Mouse (Mus musculus) MEL (cell line): Measurements from ENCODE around the gene Flt3l.

ENCODE experiments used
- CTCF ChIP-seq, 3 experiments: IDR thresholded peaks in 2 of 3; conservative IDR thresholded peaks in 1 of 3; 2 replicates each; pipeline ENCODE4 v1.5.1; 2011 to 2012; ENCODE audit warnings: low read length in 3 of 3, low read depth in 2 of 3, mild to moderate bottlenecking in 2 of 3, improper control_type of control experiment in 1 of 3, inconsistent platforms in 1 of 3, mixed read lengths in 1 of 3, moderate library complexity in 1 of 3; ENCODE audit not compliant: control insufficient read depth in 1 of 3, insufficient read depth in 1 of 3, poor library complexity in 1 of 3, severe bottlenecking in 1 of 3
- GATA1 ChIP-seq: IDR thresholded peaks from 2 replicates; pipeline ENCODE4 v1.6.1; 2011; ENCODE audit warnings: low read depth, low read length, improper control_type of control experiment
- HCFC1 ChIP-seq: IDR thresholded peaks from 2 replicates; pipeline ENCODE4 v1.6.1; 2012; ENCODE audit warnings: low read depth, mild to moderate bottlenecking, inconsistent platforms, low read length, improper control_type of control experiment, moderate library complexity
- MAX ChIP-seq: IDR thresholded peaks from 2 replicates; pipeline ENCODE4 v1.6.1; 2011; ENCODE audit warnings: low read length, improper control_type of control experiment
- MYC ChIP-seq: IDR thresholded peaks from 2 replicates; pipeline ENCODE4 v1.6.1; 2011; ENCODE audit warnings: low read depth, mild to moderate bottlenecking, low read length, improper control_type of control experiment, moderate library complexity
- NRF1 ChIP-seq: IDR thresholded peaks from 2 replicates; pipeline ENCODE4 v1.6.1; 2014; ENCODE audit warnings: low read depth, mild to moderate bottlenecking, inconsistent platforms, low read length, improper control_type of control experiment, moderate library complexity; ENCODE audit not compliant: poor library complexity, insufficient read depth, severe bottlenecking
- POLR2A ChIP-seq, 2 experiments: IDR thresholded peaks; 2 replicates each; pipeline ENCODE4 v1.6.1; 2011 to 2012; ENCODE audit warnings: low read length in 2 of 2, mild to moderate bottlenecking in 2 of 2, control low read depth in 1 of 2, improper control_type of control experiment in 1 of 2, low read depth in 1 of 2, moderate library complexity in 1 of 2; ENCODE audit not compliant: control insufficient read depth in 1 of 2, insufficient read depth in 1 of 2, poor library complexity in 1 of 2
- POLR2AphosphoS2 ChIP-seq: IDR thresholded peaks from 2 replicates; pipeline ENCODE4 v1.6.1; 2011; ENCODE audit warnings: low read length, improper control_type of control experiment
- TCF12 ChIP-seq: IDR thresholded peaks from 2 replicates; pipeline ENCODE4 v1.6.1; 2014; ENCODE audit warnings: low read depth, mild to moderate bottlenecking, inconsistent platforms, low read length, improper control_type of control experiment, moderate library complexity
- ZC3H11A ChIP-seq: IDR thresholded peaks from 2 replicates; pipeline ENCODE4 v1.6.1; 2012; ENCODE audit warnings: low read depth, mild to moderate bottlenecking, inconsistent platforms, low read length, improper control_type of control experiment

- TF ChIP-seq ZC3H11A, result no peak
- no peak for TF ChIP-seq MAX
- TF ChIP-seq POLR2AphosphoS2, result 0 out of 2 replicates have a peak, but pooled peaks have one; percentile 26
- TF ChIP-seq TCF12, result 0 out of 2 replicates have a peak, but pooled peaks have one; percentile 4
- TF ChIP-seq GATA1, result no peak
- peak; percentile 41 to 53; a peak in 2 of 4 replicates for TF ChIP-seq POLR2A (IDR thresholded peaks at IDR 0.05; ENCODE audit: control insufficient read depth in 1 of 2, insufficient read depth in 1 of 2, low read depth in 1 of 2, low read length in 2 of 2, poor library complexity in 1 of 2)
- 0 out of 2 replicates have a peak, but pooled peaks have one; percentile 30 for TF ChIP-seq HCFC1
- no peak for TF ChIP-seq CTCF (IDR thresholded peaks at IDR 0.05 in 2 of 3, conservative IDR thresholded peaks at IDR 0.05 in 1 of 3; ENCODE audit: control insufficient read depth in 1 of 3, insufficient read depth in 1 of 3, low read depth in 2 of 3, low read length in 3 of 3, poor library complexity in 1 of 3, severe bottlenecking in 1 of 3)
- no peak for TF ChIP-seq MYC
- no peak for TF ChIP-seq NRF1
These were observed 1.6 kb downstream of the Flt3l start for GRCm38 (mm10) chr7:45134544-45135026.
